Mouse (Mus musculus): ENCODE data around the gene Hepacam2.

DNA sequence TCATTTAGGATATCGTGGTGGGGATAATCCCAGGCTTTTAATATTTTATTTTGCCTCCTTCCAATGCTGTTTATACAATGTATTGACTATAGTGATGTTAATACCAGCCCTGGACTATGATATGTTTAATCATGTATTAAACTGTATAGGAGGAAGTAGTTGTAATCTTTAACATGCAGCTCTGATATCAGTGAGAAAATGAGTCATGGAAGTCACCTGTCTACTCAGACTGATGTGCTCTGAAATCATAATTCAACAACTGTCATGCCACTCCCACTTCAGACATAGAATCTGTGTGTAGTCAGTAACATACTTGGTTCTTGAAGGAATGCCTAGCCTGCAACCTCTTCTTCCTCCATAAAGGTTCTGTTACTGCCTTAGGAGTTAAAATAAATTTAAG, 29.5 kb downstream of the Hepacam2 start:
- TF ChIP-seq CTCF (IDR thresholded peaks at IDR 0.05; ENCODE audit: insufficient read depth, low read depth, low read length) (no peak), POLR2A (IDR thresholded peaks at IDR 0.05; ENCODE audit: insufficient read depth, low read depth, low read length) (no peak)
